Mouse (Mus musculus): ENCODE measurements around the gene Dek. TPM values are rescaled to one million over a fixed set of nuclear protein-coding genes. Genes with fewer than 3 reads are reported as not detected.

Gene Dek
- polyA plus RNA-seq (2015; fragmentation: Illumina TruSeq; extraction: RNeasy Lipid Tissue Mini Kit (QIAGEN cat#74804); ENCODE audit: insufficient read depth, low replicate concordance): 244 TPM

DNA sequence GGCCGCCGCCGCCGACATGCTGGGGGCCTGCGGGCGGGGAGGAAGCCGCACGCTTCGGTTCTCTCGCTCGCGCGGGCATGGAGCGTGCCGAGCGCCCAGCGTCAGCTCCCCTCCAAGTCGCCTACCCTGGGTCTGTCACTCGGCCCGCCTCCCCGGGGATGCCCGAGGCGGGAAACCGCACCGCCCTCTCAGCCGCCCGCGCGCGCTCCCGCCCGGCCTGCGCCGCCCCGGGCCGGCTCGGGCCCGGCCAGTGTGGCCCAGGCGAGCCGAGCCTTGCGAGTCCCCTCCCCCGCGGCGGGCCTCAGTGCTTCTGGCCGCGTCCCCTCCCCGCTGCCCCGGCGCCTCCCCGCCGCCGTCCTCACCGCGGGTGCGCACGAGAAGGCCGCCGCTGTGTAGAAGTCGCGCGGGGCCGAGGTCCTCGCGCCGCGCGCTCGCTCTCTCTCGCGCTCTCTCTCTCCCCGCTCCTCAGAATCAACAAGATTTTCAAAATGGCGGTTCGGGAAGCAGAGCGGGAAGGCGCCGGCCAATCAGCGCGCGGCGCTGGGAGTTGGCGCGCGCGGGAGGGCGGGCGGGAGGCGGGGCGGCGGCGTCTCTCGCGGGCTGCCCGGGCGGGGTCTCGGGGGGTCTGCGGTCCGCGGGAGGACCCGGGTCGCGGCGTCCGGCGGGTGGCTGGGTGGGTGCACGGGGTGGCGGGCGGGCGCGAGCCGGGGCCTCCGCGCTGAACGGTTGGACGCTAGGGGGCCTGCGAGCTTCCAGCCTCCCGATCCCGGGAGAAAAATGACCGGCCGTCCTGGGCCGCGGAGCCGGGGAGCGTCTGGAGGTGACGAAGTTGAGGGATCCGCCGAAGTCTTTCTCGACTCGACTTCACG lies at the start of gene Dek:
Gene Dek, minus strand, starts transcription at position 491 of the 869 bp plus-strand sequence.

DNA sequence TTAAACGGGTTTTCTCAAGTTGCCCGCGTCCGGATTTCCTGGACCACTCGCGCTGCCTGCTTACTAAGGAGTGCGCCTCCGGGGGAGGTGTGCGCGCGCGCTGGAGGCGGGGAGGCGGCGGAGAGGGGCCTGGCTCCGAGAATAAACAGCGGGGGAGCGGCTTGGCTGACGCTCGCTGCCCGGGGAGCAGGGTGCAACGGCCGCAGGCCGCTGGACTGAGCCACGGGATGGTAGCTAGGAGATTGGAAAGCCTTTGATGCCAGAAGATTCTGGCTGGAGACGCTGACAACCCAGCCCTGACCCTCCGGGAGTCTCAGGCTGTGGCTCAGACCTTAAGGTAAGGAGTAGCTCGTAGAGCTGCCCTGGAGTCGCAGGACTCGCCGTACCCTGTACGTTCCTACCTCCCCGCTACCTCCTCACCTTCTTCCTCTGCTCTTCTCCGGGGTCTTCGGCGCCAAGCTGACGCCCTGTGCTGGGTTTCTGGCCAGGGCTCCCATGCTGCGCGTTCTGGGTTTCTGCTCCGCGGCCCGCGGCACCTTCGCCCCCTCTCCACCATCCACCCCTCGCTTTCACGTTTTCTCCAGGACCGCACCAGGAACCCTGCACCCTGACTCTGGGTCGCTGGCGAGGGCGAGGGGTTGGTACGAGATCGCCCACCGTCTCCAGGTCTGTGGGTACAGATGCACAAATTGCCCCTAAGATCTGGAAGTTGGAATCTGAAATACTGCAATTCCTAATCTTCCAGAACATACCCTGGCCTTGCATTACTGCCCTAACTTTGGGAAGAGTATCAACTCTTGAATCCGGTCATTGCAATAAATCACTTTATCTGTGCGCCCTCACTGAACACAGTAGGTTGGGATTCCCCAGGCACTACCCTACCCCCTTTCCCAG lies 16.8 kb upstream of the Dek start, which contains the start of gene Rnf144b:
Gene Rnf144b, plus strand, starts transcription at position 120 of the 894 bp plus-strand sequence.

DNA sequence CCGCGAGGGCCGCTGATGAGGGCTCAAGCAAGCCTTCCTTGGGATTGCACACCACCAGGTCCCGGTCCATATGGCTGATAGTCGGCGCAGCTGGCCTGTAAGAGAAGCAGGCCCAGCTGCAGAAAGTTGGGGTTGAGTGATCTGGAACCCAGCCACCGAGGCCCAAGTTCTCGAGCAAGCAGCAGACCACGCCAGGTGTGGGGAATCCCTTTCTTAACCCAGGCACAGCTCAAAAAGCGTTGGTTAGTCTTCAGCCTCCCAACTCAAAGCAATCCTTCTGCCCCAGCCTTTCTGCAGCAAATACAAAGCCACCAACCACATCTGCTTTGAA lies 61.4 kb downstream of the Dek start, which contains the start of gene Tpmt:
Gene Tpmt, minus strand, starts transcription at position 121 of the 331 bp plus-strand sequence.

DNA sequence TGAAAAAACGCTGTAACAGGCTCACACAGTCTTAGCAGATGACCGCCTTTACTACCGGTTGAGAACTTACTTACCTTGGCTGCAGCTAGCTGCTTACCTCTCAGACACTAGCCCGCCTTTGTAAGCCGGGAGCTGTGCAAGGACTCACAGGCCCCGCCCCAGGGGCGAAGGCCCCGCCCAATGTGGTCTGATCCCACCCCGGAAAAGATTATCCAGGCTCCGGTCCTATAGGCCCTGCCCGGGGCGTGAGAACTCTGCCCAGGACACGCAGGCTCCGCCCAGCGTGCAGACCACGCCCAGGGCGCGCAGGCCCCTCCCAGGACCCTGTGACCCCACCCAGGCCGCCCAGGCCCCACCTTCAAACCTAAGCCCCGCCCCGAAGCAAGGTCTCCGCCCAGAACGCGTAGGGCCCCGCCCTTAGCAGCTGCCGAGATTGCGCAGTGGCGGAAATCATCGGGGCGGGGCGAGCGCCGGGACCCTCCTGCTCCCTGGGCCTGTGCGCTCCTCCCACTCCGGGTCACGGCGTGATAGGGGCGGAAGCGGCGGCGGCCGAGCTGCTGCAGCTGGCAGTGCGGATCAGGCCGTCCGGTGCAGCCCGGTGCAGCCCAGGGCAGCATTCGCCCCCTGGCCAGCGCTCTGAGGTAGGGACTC lies 62.8 kb downstream of the Dek start, which contains the start of gene Kdm1b:
Gene Kdm1b, plus strand, starts transcription at position 470 of the 651 bp plus-strand sequence.

Other genes starting within 250 kb of the Dek start
- 11.9 TPM for gene Kif13a, start 176.3 kb downstream of the Dek start, polyA plus RNA-seq (2015; fragmentation: Illumina TruSeq; extraction: RNeasy Lipid Tissue Mini Kit (QIAGEN cat#74804); ENCODE audit: insufficient read depth, low replicate concordance)
- 1.1 TPM for gene Nhlrc1, start 91.4 kb downstream of the Dek start, polyA plus RNA-seq (2015; fragmentation: Illumina TruSeq; extraction: RNeasy Lipid Tissue Mini Kit (QIAGEN cat#74804); ENCODE audit: insufficient read depth, low replicate concordance)
- gene Kdm1b, start 62.7 kb downstream of the Dek start, polyA plus RNA-seq (2015; fragmentation: Illumina TruSeq; extraction: RNeasy Lipid Tissue Mini Kit (QIAGEN cat#74804); ENCODE audit: insufficient read depth, low replicate concordance): 35.0 TPM
- 7.9 TPM for gene Tpmt, start 61.5 kb downstream of the Dek start, polyA plus RNA-seq (2015; fragmentation: Illumina TruSeq; extraction: RNeasy Lipid Tissue Mini Kit (QIAGEN cat#74804); ENCODE audit: insufficient read depth, low replicate concordance)
- 11.5 TPM for gene Rnf144b, start 16.5 kb upstream of the Dek start, polyA plus RNA-seq (2015; fragmentation: Illumina TruSeq; extraction: RNeasy Lipid Tissue Mini Kit (QIAGEN cat#74804); ENCODE audit: insufficient read depth, low replicate concordance)